Mouse (Mus musculus) thymus, adult 2 months (tissue): ENCODE measurements around the gene Zfp334.

Experiments used
- CTCF ChIP-seq: fragments of 200-500 bp; IDR thresholded peaks from 2 replicates; pipeline ENCODE4 v1.5.1; 2012; ENCODE audit warnings: mild to moderate bottlenecking, control low read depth, low read length, moderate library complexity, borderline replicate concordance; ENCODE audit not compliant: control insufficient read depth, poor library complexity, insufficient read depth; ENCODE audit errors: extremely low read depth
- POLR2A ChIP-seq: fragments of 200-500 bp; IDR thresholded peaks from 2 replicates; pipeline ENCODE4 v1.6.1; 2012; ENCODE audit warnings: mild to moderate bottlenecking, low read length, control low read depth, moderate library complexity; ENCODE audit not compliant: control insufficient read depth, poor library complexity, insufficient read depth; ENCODE audit errors: extremely low read depth

DNA sequence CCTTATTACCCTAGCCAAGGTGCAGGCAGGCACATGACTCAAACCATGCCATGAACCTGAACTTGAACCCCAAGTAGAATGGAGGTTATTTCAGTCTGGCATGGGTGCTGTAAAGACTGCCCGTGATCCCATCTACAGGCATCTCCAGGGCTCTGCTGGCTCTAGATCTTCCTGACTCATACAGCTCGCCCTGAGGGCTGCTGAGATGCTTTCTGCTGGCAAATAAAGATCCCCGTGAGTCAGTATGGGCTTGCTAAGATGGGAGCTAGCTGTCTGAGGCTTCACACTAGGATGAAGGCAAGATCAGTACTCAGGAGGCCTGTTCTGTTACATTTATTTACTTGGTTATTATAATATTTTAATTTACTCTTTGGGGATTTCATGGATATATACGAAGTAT, 4.1 kb upstream of the Zfp334 start:
- TF ChIP-seq CTCF (no peak), POLR2A (no peak)
